Mouse (Mus musculus): ENCODE data around the gene Dusp7.

The Dusp7 gene

GRCm38 (mm10) chr9:106378753-106379152, 10.3 kb downstream of the Dusp7 start:
- DNase-seq (ENCODE audit: low read depth, low spot score) = no peak

- DNase-seq (ENCODE audit: low read depth, low spot score) = no peak
Measured at GRCm38 (mm10) chr9:106386181-106386864, 17.9 kb downstream of the Dusp7 start.

- no peak for DNase-seq (ENCODE audit: low read depth, low spot score)
Measured at GRCm38 (mm10) chr9:106392828-106393527, 24.5 kb downstream of the Dusp7 start.

- DNase-seq (ENCODE audit: low read depth, low spot score) = no peak
Measured at GRCm38 (mm10) chr9:106393548-106393947, 25.1 kb downstream of the Dusp7 start.

- DNase-seq (ENCODE audit: low read depth, low spot score) = no peak
Measured at GRCm38 (mm10) chr9:106394649-106395602, 26.5 kb downstream of the Dusp7 start.

GRCm38 (mm10) chr9:106397733-106398132, 29.3 kb downstream of the Dusp7 start:
- no peak for DNase-seq (ENCODE audit: low read depth, low spot score)

- no peak for DNase-seq (ENCODE audit: low read depth, low spot score)
Measured at GRCm38 (mm10) chr9:106398667-106399311, 30.4 kb downstream of the Dusp7 start.

- DNase-seq (ENCODE audit: low read depth, low spot score) = no peak
Measured at GRCm38 (mm10) chr9:106399808-106400207, 31.4 kb downstream of the Dusp7 start.

- no peak for DNase-seq (ENCODE audit: low read depth, low spot score)
Measured at GRCm38 (mm10) chr9:106402149-106402548, 33.7 kb downstream of the Dusp7 start.

- no peak for DNase-seq (ENCODE audit: low read depth, low spot score)
Measured at GRCm38 (mm10) chr9:106402607-106403375, 34.4 kb downstream of the Dusp7 start.

- DNase-seq (ENCODE audit: low read depth, low spot score) = no peak
Measured at GRCm38 (mm10) chr9:106405275-106405674, 36.8 kb downstream of the Dusp7 start.

GRCm38 (mm10) chr9:106406443-106407078, 38.1 kb downstream of the Dusp7 start:
- DNase-seq (ENCODE audit: low read depth, low spot score) = no peak

- DNase-seq (ENCODE audit: low read depth, low spot score) = peak; percentile 36
Measured at GRCm38 (mm10) chr9:106409096-106409495, 40.7 kb downstream of the Dusp7 start.

GRCm38 (mm10) chr9:106410086-106410650, 41.7 kb downstream of the Dusp7 start:
- DNase-seq (ENCODE audit: low read depth, low spot score) = no peak

GRCm38 (mm10) chr9:106411091-106411594, 42.7 kb downstream of the Dusp7 start:
- DNase-seq (ENCODE audit: low read depth, low spot score) = no peak

- no peak for DNase-seq (ENCODE audit: low read depth, low spot score)
Measured at GRCm38 (mm10) chr9:106411729-106412128, 43.3 kb downstream of the Dusp7 start.

- DNase-seq (ENCODE audit: low read depth, low spot score) = no peak
Measured at GRCm38 (mm10) chr9:106412210-106412609, 43.8 kb downstream of the Dusp7 start.

GRCm38 (mm10) chr9:106413606-106414005, 45.2 kb downstream of the Dusp7 start:
- DNase-seq (ENCODE audit: low read depth, low spot score) = no peak

- DNase-seq (ENCODE audit: low read depth, low spot score) = no peak
Measured at GRCm38 (mm10) chr9:106416826-106417225, 48.4 kb downstream of the Dusp7 start.
